Mouse (Mus musculus) spleen, adult 2 months (tissue): ENCODE results near the gene Sv2a. TPM values are rescaled to one million over a fixed set of nuclear protein-coding genes. Genes with fewer than 3 reads are reported as not detected.
"Not testable (repeated sequence)": the region's sequence is repeated elsewhere in the genome, so short reads cannot be mapped to it uniquely, and the experiment has no call there.

Experiments
- DNase-seq, 2 experiments: peaks; one replicate each; pipeline versions ENCODE4 v3.0.0 to v3.0.0-alpha.2; 2012 to 2021; ENCODE audit warnings: low spot score in 2 of 2, low read depth in 1 of 2
- H3K27ac ChIP-seq: fragments of 200-500 bp; 2 replicates; pipeline ENCODE4 v1.5.1; 2012; ENCODE audit warnings: low read length, inconsistent platforms; ENCODE audit not compliant: insufficient read depth
- H3K27me3 ChIP-seq: fragments of 200-500 bp; 2 replicates; pipeline ENCODE4 v1.6.1; 2012; ENCODE audit warnings: mild to moderate bottlenecking, moderate library complexity, low read length, inconsistent platforms; ENCODE audit not compliant: control insufficient read depth, insufficient read depth
- H3K36me3 ChIP-seq: fragments of 200-500 bp; 2 replicates; pipeline ENCODE4 v1.6.1; 2012; ENCODE audit warnings: mild to moderate bottlenecking, low read length, inconsistent platforms; ENCODE audit not compliant: control insufficient read depth, insufficient read depth
- H3K4me1 ChIP-seq: fragments of 200-500 bp; 2 replicates; pipeline ENCODE4 v1.6.1; 2011; ENCODE audit warnings: inconsistent platforms; ENCODE audit not compliant: control insufficient read depth, insufficient read depth, insufficient read length
- H3K4me3 ChIP-seq: fragments of 200-500 bp; 2 replicates; pipeline ENCODE4 v1.5.1; 2011; ENCODE audit warnings: mild to moderate bottlenecking, inconsistent platforms; ENCODE audit not compliant: insufficient read depth, insufficient read length; ENCODE audit errors: extremely low read depth
- CTCF ChIP-seq: fragments of 200-500 bp; IDR thresholded peaks from 2 replicates; pipeline ENCODE4 v1.5.1; 2011; ENCODE audit warnings: mild to moderate bottlenecking, inconsistent platforms; ENCODE audit not compliant: insufficient read depth, insufficient read length, insufficient replicate concordance; ENCODE audit errors: extremely low read depth
- POLR2A ChIP-seq: fragments of 200-500 bp; IDR thresholded peaks from 2 replicates; pipeline ENCODE4 v1.6.1; 2011; ENCODE audit warnings: low read depth, low read length, inconsistent platforms
- WGBS: fragments of 180-500 bp; shearing (Covaris S2); methylation state at CpG from one replicate; pipeline ENCODE4 v1.1.7; 2018; 5-methylcytosine and 5-hydroxymethylcytosine counted together
- polyA plus RNA-seq: library from polyadenylated mRNA; depleted of rRNA; stranded (reverse); fragments of >200 nt; gene quantifications from 2 replicates; pipeline ENCODE4 v1.2.3, GENCODE M21; 2012

Gene Sv2a
- polyA plus RNA-seq, 1 experiment = 2.0 TPM

DNA sequence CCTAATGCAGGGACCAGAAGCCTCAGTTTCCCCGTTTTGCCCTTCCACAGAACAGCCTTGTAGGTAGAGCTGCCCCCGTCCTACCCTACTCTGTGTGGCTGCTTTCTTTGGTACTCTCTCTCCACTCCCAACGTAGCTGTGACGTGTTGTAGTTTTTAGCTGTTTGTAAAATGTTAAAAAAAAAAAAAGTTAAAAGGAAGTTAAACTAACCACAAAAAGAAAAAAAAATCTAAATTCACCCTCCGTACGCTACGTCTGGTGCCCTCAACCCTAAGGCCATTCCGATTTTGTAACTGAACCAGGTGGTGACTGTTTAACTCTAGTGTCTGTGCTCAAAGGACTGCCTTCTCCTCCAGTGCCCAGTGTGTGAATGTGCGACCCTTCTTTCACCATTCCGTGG is 14.0 kb downstream of the Sv2a start:
- TF ChIP-seq CTCF (no peak), POLR2A (no peak)
- peaks cover 23% of the 10 kb centered on the region; the same call in 1 of the 2 replicates for H3K4me1 ChIP-seq
- no peak overlapping the region for H3K27ac ChIP-seq
- H3K36me3 ChIP-seq = no peaks in the 10 kb centered on the region
- no peaks in the 10 kb centered on the region for H3K27me3 ChIP-seq
- no peak for DNase-seq
- WGBS = 24% methylated on average over 10 of the region's 10 CpGs
- H3K4me3 ChIP-seq = no peak overlapping the region

DNA sequence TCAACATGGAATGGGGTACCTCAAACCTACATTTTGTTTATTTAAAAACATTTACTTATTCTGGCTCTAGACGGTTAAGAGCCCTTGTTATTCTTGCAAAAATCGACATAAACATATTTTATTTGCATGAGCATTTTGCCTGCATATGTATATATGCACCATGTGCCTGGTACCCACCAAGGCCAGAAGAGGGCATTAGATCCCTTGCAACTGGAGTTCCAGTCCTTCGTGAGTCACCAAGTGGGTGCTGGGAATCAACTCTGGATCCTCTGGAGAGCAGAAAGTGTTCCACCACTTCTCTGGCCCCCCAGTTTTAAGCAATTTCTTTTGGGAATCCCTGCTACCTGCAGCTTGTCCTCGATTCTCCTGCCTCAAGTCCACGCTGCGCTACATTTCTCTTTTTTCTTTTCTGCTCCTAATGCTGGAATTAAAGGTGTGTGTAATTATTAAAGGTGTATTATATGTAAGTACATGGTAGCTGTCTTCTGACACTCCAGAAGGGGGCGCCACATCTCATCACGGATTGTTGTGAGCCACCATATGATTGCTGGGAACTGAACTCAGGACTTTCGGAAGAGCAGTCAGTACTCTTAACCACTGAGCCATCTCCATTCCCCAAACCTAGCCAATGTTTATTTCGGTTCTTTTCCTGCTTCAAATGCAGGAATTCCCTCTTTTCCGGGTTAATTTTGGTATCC is 14.8 kb downstream of the Sv2a start:
- no peak for DNase-seq
- Histone ChIP-seq H3K36me3 (no peaks in the 10 kb centered on the region), H3K27ac (no peak overlapping the region), H3K27me3 (no peaks in the 10 kb centered on the region), H3K4me3 (no peak overlapping the region), H3K4me1 (peaks cover 23% of the 10 kb centered on the region; the same call in 1 of the 2 replicates)
- 91% methylated on average over 11 of the region's 11 CpGs for WGBS
- TF ChIP-seq CTCF = no peak
- no peak for TF ChIP-seq POLR2A

DNA sequence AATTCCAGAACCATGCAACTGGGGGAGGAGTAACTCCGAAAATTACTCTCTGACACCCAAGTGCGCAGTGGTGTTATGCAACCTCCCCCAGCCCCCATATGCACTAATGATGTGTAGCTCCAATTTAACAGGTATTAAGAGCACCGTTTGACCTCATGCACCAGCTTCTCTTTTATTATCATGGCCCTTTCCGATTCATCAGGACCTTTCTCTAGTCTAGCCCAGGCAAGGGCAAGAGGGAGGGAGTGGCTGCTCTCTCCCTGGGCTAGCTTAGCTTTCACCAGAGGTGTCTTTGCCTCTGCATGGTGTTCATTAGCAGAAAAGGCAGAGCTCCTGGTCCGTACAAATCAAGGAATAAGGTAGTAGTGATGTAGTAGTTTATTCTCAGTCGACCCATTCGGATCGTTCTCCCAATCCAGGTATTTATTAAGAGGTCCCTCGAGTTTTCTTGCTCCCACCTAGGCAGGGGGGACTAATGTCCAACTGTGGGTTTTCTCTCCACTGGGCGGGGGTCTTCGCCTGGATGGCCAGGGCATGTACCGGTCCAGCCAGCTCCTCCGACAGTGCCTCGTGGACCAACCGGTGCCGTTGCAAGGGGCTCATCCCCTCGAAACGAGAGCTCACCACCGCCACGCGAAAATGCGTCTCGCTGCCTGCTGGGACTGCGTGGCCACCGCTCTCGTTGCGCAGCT is 15.6 kb downstream of the Sv2a start:
- peaks cover 23% of the 10 kb centered on the region; the same call in 1 of the 2 replicates for H3K4me1 ChIP-seq
- no peak for TF ChIP-seq CTCF
- TF ChIP-seq POLR2A = no peak

GRCm38 (mm10) chr3:96197129-96197749 is 16.3 kb downstream of the Sv2a start:
- Histone ChIP-seq H3K36me3 (no peaks in the 10 kb centered on the region), H3K4me3 (peak overlapping the region; percentile 72), H3K4me1 (peaks cover 23% of the 10 kb centered on the region; the same call in 1 of the 2 replicates), H3K27me3 (no peaks in the 10 kb centered on the region), H3K27ac (peak overlapping the region; percentile 91)
- peak; percentile 77 to 85 for DNase-seq
- TF ChIP-seq POLR2A (peak; percentile 90), CTCF (no peak)
- under 1% methylated on average over 50 of the region's 50 CpGs for WGBS

More for the DNA sequence above, 15.6 kb downstream of the Sv2a start:
- peak overlapping the region; percentile 72 for H3K4me3 ChIP-seq
- no peaks in the 10 kb centered on the region for H3K36me3 ChIP-seq
- peak overlapping the region; percentile 91 for H3K27ac ChIP-seq
- no peaks in the 10 kb centered on the region for H3K27me3 ChIP-seq
- no peak for DNase-seq
- 21% methylated on average over 27 of the region's 27 CpGs for WGBS

- peak; percentile 3; the same call in 1 of the 2 replicates for TF ChIP-seq POLR2A
- no peak for TF ChIP-seq CTCF
- Histone ChIP-seq H3K36me3 (no peaks in the 10 kb centered on the region), H3K4me1 (peaks cover 23% of the 10 kb centered on the region; the same call in 1 of the 2 replicates), H3K27me3 (no peaks in the 10 kb centered on the region), H3K4me3 (peak overlapping the region; percentile 25), H3K27ac (peak overlapping the region; percentile 84)
- 2% methylated on average over 6 of the region's 6 CpGs for WGBS
- peak in 1 of 2 experiments; percentile 76 for DNase-seq
Measured at GRCm38 (mm10) chr3:96198181-96198580, 17.2 kb downstream of the Sv2a start.

DNA sequence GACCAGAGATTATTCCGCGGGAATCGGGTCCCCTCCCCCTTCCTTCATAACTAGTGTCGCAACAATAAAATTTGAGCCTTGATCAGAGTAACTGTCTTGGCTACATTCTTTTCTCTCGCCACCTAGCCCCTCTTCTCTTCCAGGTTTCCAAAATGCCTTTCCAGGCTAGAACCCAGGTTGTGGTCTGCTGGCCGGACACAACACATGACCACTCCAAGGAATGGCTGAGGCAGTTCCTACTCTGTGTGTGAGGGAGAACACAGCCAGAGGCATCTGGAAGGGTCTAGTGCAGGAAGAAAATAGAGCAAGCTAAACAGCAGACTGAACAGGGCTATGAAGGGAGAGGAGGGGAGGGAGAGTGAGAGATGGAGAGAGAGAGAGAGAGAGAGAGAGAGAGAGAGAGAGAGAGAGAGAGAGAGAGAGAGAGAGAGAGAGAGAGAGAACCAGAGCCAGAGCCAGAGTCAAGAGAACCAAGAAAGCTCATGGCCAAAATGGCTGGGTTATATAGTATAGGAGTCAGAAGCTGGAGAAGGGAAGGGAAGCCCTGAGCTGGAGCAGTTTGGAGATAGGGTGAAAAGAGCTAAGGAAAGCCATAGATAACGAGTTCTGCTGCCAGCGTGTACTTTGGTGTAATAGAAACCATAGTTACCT is 17.8 kb downstream of the Sv2a start:
- WGBS = 30% methylated on average over 8 of the region's 8 CpGs
- H3K4me1 ChIP-seq = peaks cover 23% of the 10 kb centered on the region; the same call in 1 of the 2 replicates
- H3K27ac ChIP-seq, H3K36me3 ChIP-seq, DNase-seq, H3K27me3 ChIP-seq, H3K4me3 ChIP-seq: not testable (repeated sequence)

DNA sequence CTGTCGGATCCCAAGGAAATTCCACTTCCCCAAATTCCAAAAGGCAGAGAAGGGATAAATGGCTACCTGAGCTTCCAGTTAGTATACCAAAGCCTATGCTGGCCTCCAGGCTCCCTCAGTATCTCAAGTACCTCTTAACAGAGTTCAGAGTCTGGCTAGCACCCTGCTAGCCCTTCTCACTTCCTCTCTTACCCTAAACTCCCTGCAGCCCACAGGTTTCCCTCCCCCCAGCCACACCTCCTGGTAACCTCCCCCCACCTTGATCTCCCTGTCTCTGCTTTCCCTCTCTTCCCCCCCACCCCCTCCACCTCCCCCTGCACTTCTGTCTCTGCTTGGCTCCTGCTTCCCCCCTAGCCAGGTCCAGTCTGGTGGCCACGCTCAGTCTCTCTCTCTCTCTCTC is 18.8 kb downstream of the Sv2a start:
- WGBS = 43% methylated on average over 2 of the region's 2 CpGs
- Histone ChIP-seq H3K4me1 (peaks cover 23% of the 10 kb centered on the region; the same call in 1 of the 2 replicates), H3K27ac (no peak overlapping the region), H3K4me3 (no peak overlapping the region), H3K27me3 (no peaks in the 10 kb centered on the region), H3K36me3 (no peaks in the 10 kb centered on the region)
- no peak for DNase-seq
- no peak for TF ChIP-seq POLR2A
- no peak for TF ChIP-seq CTCF
